10 mouse cellular contexts compared by ENCODE assay signal in genomic region chr4:83657021-83657420, GRCm38 (mm10).
DNase-seq lines count a peak whose midpoint lies in the region; ATAC-seq lines count a peak whose summit lies in the region.
"Had no signal": no experiment of that assay in that cellular context is flagged by ENCODE, and none has a peak within 500 bp of the region (broad histone marks: within the 10 kb centered on the region; RNA-seq: fewer than 3 reads in every experiment).

No protein-coding gene starts in this region.

- intact Hi-C loops in left cerebral cortex, postnatal 4 days (cut with DNase I) = no loop called here

- H3K9me3 ChIP-seq in heart, embryonic 15.5 days (replicated peaks) = no peaks in the 10 kb centered on the region
- no peaks in the 10 kb centered on the region for H3K9me3 ChIP-seq in embryonic facial prominence, embryonic 12.5 days
- no peaks in the 10 kb centered on the region for H3K9me3 ChIP-seq in hindbrain, embryonic 12.5 days (replicated peaks)
- H3K9me3 ChIP-seq in midbrain, embryonic 14.5 days (ENCODE audit: control insufficient read depth, low read length) = no peaks in the 10 kb centered on the region
- H3K9me3 ChIP-seq: liver, embryonic 13.5 days had no signal

- peaks cover 15% of the 10 kb centered on the region for H3K4me1 ChIP-seq in heart, embryonic 15.5 days (replicated peaks)
- H3K4me1 ChIP-seq in embryonic facial prominence, embryonic 12.5 days = peaks cover 13% of the 10 kb centered on the region
- peaks cover 18% of the 10 kb centered on the region for H3K4me1 ChIP-seq in hindbrain, embryonic 12.5 days
- peaks cover 8% of the 10 kb centered on the region; the same call in 1 of the 2 replicates for H3K4me1 ChIP-seq in midbrain, embryonic 14.5 days (ENCODE audit: control insufficient read depth, insufficient read depth, low read length)
- H3K4me1 ChIP-seq: liver, embryonic 13.5 days had no signal

- WGBS in heart, embryonic 15.5 days = 60% methylated on average over 6 of the region's 6 CpGs
- 59% methylated on average over 6 of the region's 6 CpGs for WGBS in embryonic facial prominence, embryonic 12.5 days
- WGBS in hindbrain, embryonic 12.5 days = 40% methylated on average over 6 of the region's 6 CpGs
- 24% methylated on average over 6 of the region's 6 CpGs for WGBS in midbrain, embryonic 14.5 days

- H3K4me3 ChIP-seq in heart, embryonic 15.5 days = no peak overlapping the region
- H3K4me3 ChIP-seq in embryonic facial prominence, embryonic 12.5 days = no peak overlapping the region
- H3K4me3 ChIP-seq in hindbrain, embryonic 12.5 days = peak overlapping the region; percentile 16
- H3K4me3 ChIP-seq in midbrain, embryonic 14.5 days (replicated peaks; ENCODE audit: low read depth, low read length) = 0 out of 2 replicates have a peak overlapping the region, but pooled peaks have one; percentile 10
- H3K4me3 ChIP-seq: layer of hippocampus, adult 2 months; liver, embryonic 13.5 days had no signal

- H3K27ac ChIP-seq in heart, embryonic 15.5 days = no peak overlapping the region
- peak overlapping the region; percentile 30; the same call in 1 of the 2 replicates for H3K27ac ChIP-seq in embryonic facial prominence, embryonic 12.5 days
- H3K27ac ChIP-seq in hindbrain, embryonic 12.5 days = peak overlapping the region; percentile 62
- H3K27ac ChIP-seq in midbrain, embryonic 14.5 days (replicated peaks; ENCODE audit: low read depth, low read length) = peak overlapping the region; percentile 56
- H3K27ac ChIP-seq: layer of hippocampus, adult 2 months; liver, embryonic 13.5 days had no signal

- DNase-seq in heart, adult 8-10 months (ENCODE audit: low spot score) = no peak
- no peak for DNase-seq in midbrain, embryonic 14.5 days
- DNase-seq in left cerebral cortex, postnatal 4 days = no peak
- no peak for DNase-seq in spleen, postnatal 4 days (ENCODE audit: low spot score in 2 of 2)
- DNase-seq in layer of hippocampus, adult 9-11 months = no peak
- DNase-seq: liver, embryonic 13.5 days had no signal

- H3K4me2 ChIP-seq in heart, embryonic 15.5 days = peak overlapping the region; percentile 27; the same call in 1 of the 2 replicates
- peak overlapping the region; percentile 32; the same call in 1 of the 2 replicates for H3K4me2 ChIP-seq in embryonic facial prominence, embryonic 12.5 days (replicated peaks)
- peak overlapping the region; percentile 48 for H3K4me2 ChIP-seq in hindbrain, embryonic 12.5 days (replicated peaks)
- peak overlapping the region; percentile 44 for H3K4me2 ChIP-seq in midbrain, embryonic 14.5 days (ENCODE audit: low read length)
- H3K4me2 ChIP-seq: liver, embryonic 13.5 days had no signal

- no peak for ATAC-seq in heart, embryonic 15.5 days (replicated peaks; ENCODE audit: insufficient number of reproducible peaks, insufficient read depth, low FRiP score, low read depth)
- ATAC-seq in embryonic facial prominence, embryonic 12.5 days (ENCODE audit: insufficient number of reproducible peaks, insufficient read depth, low FRiP score, low TSS enrichment) = no peak
- ATAC-seq in hindbrain, embryonic 12.5 days (ENCODE audit: low FRiP score) = no peak; the same call in 1 of the 2 replicates
- 0 out of 2 replicates have a peak, but pooled peaks have one; percentile 18 for ATAC-seq in midbrain, embryonic 14.5 days (ENCODE audit: low FRiP score, low TSS enrichment)

- no peaks in the 10 kb centered on the region for H3K27me3 ChIP-seq in heart, embryonic 15.5 days
- no peaks in the 10 kb centered on the region for H3K27me3 ChIP-seq in embryonic facial prominence, embryonic 12.5 days
- H3K27me3 ChIP-seq in hindbrain, embryonic 12.5 days = no peaks in the 10 kb centered on the region
- H3K27me3 ChIP-seq in midbrain, embryonic 14.5 days (ENCODE audit: control insufficient read depth, insufficient read depth, low read length) = no peaks in the 10 kb centered on the region
- H3K27me3 ChIP-seq: liver, embryonic 13.5 days had no signal

- no peak overlapping the region for H3K9ac ChIP-seq in heart, embryonic 15.5 days
- no peak overlapping the region for H3K9ac ChIP-seq in embryonic facial prominence, embryonic 12.5 days
- H3K9ac ChIP-seq in hindbrain, embryonic 12.5 days = peak overlapping the region; percentile 41; the same call in 1 of the 2 replicates
- H3K9ac ChIP-seq in midbrain, embryonic 14.5 days (replicated peaks; ENCODE audit: low read length) = 0 out of 2 replicates have a peak overlapping the region, but pooled peaks have one; percentile 6
- H3K9ac ChIP-seq: liver, embryonic 13.5 days had no signal

- H3K36me3 ChIP-seq in heart, embryonic 15.5 days = no peaks in the 10 kb centered on the region
- no peaks in the 10 kb centered on the region for H3K36me3 ChIP-seq in embryonic facial prominence, embryonic 12.5 days
- H3K36me3 ChIP-seq in hindbrain, embryonic 12.5 days = no peaks in the 10 kb centered on the region
- H3K36me3 ChIP-seq in midbrain, embryonic 14.5 days (ENCODE audit: control insufficient read depth, insufficient read depth, low read length) = no peaks in the 10 kb centered on the region
- H3K36me3 ChIP-seq: liver, embryonic 13.5 days had no signal

Comparison
In these comparisons a context has a peak if more than half of its experiments do, and no peak if none do; other contexts are left out.
1. H3K4me3 ChIP-seq: peak in hindbrain, embryonic 12.5 days (single experiment) and midbrain, embryonic 14.5 days (single experiment); none in heart, embryonic 15.5 days (single experiment) and embryonic facial prominence, embryonic 12.5 days (single experiment).
2. H3K9ac ChIP-seq: peak in hindbrain, embryonic 12.5 days (single experiment) and midbrain, embryonic 14.5 days (single experiment); none in heart, embryonic 15.5 days (single experiment) and embryonic facial prominence, embryonic 12.5 days (single experiment).
3. Peak in every context shown above with its lines, with median percentiles within 50 percentile points of each other: H3K4me2 ChIP-seq.